Mouse (Mus musculus) activated CD4-positive, CD25-positive, alpha-beta regulatory T cell, adult 4 months (primary cell): Measurements from ENCODE around the gene Eif5a. TPM values are rescaled to one million over a fixed set of nuclear protein-coding genes. Genes with fewer than 3 reads are reported as not detected.
"Not testable (repeated sequence)": the region's sequence is repeated elsewhere in the genome, so short reads cannot be mapped to it uniquely, and the experiment has no call there.

Experiments used
- ATAC-seq: one replicate; pipeline ENCODE4 v1.8.0; 2017
- polyA plus RNA-seq, 2 experiments: library from polyadenylated mRNA; unstranded; fragments of 100-300 nt; shearing (Covaris generic); gene quantifications; one replicate each; pipeline ENCODE4 v1.2.1; 2017

The Eif5a gene
- polyA plus RNA-seq, 2 experiments from 2014 or later, result 1,092 to 1,351 TPM

DNA sequence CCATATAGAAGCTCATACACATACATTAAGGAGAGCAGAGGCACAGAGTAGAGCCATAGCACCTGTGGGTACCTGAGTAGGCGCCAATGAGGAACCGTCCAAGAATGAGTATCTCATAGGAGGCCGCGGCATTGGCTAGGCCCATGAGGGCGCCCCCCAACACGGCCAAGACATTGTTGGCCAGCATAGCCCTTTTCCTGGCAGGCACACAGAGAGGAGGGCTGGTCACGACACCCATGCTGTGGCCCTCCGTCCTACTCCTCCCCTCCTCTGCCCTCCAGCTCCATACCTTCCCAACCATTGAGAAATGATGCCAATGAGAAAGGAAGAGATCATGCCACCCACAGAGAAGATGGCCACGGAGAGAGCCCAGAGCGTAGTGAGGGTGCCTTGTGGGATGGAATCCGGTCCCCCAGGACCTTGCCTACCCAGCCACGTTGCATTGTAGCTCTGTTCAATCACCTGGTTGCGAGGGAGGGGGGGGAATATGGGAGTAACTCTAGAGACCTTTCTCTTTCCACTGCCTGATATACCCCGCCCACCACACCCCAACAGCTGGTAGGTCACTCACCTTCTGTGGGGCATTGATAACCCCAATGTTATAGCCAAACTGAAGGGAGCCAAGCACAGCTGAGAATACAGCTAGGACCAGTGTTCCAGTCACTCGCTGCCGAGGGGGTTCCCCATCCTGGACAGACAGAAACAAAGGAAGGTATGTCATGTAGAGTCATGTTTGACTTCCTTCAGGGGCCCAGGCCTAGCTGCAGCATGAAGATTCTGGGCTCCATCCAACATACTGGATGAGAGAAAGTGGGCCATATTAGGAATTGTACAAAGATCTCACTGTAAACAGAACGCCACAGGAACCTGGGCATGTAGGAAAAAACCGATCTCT, 24.5 kb upstream of the Eif5a start:
- no peak for ATAC-seq

DNA sequence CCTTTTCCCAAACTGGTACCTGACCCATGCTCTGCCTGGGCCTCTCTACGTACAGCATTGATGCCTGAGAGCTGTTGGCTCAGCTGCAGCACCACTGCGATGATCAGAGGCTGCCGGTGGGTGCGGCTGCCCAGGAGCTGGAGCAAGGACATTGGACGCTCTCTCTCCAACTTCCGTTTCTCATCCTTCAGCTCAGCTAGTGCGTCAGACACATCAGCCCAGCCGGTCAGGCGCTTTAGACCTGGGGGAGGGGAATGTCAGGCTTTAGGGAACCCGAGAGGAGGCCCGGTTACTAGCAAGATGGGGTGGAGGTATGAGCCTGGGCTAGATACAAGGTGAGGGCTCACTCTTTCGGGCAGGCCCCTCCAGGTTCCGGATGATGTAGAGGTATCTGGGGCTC, 23.5 kb upstream of the Eif5a start:
- ATAC-seq, result no peak

DNA sequence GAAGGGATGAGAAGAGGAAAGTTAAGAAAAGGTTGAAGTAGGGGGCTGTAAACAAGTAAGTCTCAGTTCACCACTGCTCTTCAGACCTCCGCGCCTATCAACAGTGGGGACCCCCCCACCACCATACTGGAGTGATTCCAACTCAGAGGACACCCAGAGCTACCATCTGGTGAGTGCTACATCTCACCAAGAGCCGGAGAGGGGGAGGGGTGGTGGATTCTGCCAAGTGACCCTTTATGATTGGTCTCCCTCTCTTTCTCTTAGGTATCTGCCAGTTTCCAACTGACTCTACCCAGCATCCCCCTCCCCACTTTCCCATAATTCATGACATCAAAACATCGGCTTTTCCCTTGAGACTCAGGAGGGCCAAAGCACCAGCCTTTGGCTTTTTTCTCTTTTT, 19.2 kb upstream of the Eif5a start:
- ATAC-seq, result no peak

DNA sequence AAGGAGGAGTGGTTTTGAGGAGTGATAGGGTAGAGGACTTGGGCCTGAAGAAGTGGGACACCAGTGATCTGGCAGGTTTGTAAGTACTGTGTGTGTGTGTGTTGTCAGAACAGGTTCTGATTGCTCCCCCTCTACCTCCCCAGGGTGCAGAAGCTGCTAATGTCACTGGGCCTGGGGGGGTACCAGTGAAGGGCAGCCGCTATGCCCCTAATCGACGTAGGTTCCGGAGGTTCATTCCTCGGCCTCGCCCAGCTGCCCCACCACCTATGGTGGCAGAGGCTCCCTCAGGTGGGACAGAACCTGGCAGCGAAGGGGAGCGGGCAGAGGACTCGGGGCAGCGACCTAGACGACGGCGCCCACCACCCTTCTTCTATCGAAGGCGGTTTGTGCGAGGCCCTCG, 18.0 kb upstream of the Eif5a start:
- no peak for ATAC-seq

DNA sequence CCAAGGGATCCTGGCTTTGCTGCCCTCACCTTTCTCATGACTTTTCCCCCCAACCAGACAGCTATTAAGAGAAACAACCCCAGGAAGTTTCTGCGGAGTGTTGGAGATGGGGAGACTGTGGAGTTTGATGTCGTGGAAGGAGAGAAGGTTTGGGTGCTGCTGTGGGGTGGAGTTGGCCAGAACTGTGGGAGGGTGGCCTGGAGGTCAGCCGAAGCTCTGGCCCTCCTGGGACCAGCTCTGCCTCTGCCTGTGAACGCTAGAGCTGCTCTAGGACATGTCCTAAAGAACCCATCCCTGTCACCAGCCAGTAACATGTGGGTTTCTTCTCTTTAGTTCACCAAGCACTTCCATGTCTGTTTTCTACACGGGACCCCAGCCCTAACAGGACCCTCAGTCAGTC, 17.4 kb upstream of the Eif5a start:
- no peak for ATAC-seq

DNA sequence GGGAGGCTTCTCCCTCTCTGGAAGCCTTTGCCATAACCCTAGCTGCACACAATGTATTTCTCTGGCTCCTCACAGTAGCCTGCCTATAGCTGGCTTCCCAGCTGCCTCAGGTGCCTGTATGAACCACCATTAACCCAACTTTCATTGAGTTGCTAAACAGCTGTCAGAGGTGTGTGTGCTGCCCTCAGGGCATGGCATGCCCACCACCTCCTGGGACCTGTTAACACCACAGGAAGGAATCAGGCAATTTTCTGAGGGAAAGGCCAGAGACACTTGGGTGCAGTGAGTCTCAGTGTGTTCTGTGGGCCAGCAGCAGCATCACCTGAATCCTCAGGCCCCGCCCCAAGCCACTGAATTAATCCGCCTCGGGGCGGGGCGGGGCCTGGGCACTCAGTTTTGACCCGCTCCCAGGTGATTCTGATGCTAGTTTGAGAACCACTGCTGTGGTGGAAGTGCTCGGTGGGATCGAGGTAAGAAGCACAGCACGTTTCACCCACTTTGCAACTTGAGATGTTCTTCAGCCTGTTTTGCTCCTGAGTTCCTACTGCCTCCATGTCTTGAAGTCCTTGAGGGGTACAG, 16.7 kb upstream of the Eif5a start:
- ATAC-seq, result no peak

DNA sequence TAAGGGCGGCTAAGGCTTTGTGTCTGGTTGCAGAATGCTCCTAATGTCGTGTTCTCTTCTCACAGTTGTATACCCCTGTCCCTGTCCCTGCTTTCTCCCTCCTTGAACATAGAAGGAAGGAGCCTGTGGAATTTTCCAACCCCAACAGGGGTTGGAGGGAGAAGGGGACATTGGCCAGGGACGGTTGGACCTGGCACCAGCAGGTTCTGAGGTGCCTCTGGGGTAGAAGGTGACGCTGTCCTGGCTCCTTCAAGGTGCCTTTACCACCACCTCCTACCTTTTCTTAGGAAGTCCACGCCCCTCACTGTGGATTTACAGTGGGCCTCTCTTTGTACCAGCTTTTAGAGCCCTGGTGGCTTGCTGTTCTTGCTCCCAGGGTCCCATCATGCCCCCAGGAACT, 16.1 kb upstream of the Eif5a start:
- no peak for ATAC-seq

DNA sequence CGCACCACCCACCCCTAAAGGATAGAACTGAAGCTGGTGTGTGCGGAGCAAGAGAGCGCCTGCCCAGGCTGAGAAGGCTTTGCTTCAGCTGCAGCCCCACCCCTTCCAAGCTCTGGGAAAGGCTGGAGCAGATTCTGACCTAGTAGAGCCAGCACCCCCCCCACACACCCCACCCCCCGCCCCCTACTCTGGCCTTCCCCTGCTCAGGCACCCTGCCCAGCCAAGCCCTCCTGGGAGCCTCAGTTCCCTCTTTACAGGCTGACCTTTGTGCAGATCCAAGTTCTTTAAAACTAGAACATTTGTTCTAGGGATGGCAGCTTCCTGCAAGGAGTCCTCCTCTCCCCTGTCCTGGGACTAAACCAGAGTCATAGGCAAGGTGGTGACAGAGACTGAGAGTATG, 15.6 kb upstream of the Eif5a start:
- ATAC-seq, result no peak

DNA sequence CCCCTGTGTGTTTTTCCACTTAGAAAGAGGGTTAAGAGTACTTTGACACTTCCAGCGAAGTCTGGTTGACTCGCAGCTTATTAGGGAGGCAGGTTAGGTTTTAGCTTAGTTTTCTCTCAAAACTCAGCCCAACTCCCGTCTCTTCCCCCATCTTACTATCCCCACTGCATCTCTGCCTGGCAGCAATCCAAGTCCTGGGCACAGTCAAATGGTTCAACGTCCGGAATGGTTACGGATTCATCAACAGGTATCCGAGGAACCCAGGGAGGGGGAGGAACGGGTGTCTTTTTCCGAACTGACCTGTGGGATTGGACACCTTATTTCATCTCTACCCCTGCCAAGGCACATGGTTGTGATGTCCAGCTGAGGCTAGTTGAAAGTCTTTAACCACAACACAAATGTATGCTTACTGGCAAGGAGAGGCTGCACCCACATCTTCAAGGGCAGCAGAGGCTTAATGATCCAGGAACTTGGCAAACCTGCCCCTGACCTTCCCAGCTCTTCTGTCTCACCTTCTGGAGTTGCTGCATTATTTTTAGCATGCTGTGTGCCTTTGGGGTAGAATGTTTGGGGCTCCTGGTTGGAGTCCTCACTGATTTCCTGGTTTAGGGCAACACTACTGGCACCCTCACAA, 15.1 kb upstream of the Eif5a start:
- no peak for ATAC-seq

DNA sequence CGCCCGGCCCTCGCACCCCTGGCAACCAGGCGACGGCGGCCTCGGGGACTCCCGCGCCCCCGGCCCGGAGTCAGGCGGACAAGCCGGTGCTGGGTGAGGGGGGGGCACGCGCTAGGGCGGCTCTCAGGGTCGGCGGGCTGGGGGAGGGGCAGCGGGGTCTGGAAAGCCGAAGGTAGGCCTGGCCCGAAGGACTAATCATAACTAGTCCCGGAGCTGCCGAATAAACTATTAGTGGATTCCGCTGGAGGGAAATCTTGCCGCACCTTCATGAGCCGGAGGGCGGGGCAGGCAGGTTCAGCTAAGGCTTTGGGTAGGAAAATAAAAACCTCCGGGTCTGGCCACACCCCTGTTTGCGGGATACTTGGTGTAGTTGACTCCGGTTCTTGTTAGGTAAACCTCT, 14.4 kb upstream of the Eif5a start:
- ATAC-seq, result no peak

DNA sequence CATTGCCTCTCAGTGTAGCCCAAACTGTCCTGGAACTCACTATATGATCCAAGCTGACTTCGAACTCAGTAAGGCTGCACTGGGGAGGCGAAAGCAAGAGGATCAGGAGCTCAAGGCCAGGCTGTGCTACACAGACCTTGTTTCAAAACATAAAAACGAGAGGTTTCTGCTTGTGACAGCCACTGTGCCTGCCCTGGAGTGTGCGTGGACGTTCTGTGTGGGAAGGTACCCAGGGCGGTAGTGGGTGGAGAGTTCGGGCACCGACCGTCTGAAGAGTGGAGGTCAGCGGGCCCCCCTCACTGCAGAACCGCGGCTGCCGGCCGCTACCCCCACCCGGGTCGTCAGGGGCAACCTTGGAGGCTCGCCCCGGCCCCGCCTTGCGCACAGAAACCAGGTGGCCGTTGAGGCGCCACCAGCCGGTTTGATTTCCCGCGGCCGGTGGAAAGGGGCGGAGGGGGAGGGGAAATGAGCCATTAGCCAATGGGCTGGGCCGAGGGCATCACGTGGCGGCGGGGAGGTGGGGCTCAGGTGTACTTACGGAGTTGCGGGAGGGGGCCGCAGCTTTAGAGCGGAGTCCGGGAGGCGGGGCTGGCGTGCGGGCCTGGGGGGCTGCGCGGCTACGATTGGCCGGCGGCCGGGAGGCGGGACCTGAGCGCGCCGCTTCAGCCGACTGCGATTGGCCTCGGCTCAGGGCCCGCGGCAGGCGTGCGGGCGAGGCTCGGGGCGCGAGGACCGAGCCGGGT, 13.6 kb upstream of the Eif5a start, which contains the start of gene Ybx2:
Ybx2 (plus strand) TSS at position 660 of the 743 bp plus-strand sequence.
- ATAC-seq, result peak; percentile 77

DNA sequence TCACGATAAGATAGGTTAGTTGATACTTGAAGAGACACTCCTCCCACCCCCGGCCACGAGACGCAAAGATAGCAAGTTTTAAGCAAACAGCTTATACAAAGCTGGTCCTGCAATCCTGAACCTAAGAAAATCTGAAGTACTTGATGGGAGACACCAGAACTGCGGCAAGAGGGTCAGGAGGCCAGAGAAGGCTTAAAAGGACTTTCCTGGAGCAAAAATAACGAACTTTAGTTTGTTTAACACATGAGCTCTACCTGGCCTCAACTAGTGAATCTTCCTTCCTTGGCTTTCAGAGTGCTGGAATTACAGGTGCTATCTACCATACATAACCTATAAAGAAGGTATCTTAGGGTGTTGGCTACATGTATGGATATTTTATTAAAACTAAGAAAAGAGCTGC, 12.9 kb upstream of the Eif5a start:
- no peak for ATAC-seq

DNA sequence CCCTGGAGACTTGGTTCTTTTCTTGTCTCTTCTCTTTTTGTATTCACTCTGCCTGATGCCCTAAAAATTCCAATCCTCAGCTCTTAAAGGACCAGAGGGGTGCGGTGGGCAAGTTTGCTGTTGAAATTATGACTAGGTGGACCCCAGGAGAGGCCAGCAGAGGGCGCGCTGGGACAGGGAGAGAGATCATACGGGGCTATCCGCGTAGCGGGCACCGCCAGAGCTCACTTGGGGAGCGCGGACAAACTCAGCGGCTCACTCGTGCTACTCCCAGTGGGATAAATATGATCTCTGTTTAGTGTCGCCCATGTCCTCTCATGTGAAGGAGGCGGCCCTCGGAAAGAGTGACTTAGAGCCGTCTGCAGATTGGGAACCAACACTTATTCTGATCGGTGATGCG, 12.4 kb upstream of the Eif5a start:
- ATAC-seq, result peak; percentile 47

DNA sequence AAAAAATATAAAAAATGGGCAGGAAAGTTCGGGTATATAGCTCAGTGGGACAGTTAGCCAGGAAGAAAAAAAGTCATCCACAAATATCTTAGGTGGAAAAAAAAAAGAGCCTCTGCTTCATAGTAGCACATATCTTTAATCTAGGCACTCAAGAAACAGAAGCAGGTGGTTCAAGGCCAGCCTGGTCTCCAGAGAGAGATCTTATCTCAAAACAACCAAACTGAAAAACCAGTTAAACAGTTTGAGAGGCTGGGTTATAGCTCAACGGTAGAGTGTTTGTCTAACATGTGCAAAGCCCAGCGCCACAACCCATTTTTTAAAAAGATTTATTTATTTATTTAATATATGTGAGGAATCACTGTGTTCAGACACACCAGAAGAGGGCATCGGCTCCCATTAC, 11.3 kb upstream of the Eif5a start:
- no peak for ATAC-seq

DNA sequence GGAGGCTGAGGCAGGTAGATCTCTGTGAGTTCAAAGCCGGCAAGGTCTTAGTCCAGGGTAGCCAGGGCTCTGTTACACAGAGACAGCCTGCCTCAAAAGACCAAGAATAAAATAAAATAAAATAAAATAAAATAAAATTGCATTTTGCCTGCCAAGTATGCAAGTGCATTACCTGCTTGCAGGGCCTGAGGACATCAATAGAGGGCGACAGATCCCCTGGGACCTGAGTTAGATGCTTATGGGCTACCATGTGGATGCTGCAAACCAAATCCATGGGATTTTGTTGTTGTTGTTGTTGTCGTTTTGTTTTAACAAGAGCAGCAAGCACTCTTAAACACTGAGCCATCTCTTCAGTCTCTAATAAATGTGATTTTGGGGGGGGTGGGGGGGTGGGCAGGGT, 10.5 kb upstream of the Eif5a start:
- ATAC-seq, result no peak

DNA sequence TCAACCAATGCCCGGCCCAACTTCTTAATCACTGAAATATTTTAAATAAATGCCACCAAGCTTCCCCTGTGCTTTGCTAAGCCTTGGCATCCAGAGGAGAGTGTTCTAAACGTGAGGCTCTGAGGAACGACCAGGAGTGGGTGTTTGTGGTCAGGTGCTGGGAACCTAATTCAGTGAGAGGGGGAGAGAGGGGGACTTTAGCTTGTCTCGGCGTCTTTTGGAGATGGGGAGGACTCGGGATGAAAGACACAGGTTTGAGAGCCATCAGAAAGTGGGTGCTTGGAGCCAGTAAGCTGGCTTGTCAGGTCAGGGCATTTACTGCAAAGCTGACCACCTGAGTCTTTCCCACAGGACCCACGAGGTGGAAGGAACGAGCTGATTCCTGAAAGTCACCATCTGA, 10.0 kb upstream of the Eif5a start:
- ATAC-seq, result no peak

DNA sequence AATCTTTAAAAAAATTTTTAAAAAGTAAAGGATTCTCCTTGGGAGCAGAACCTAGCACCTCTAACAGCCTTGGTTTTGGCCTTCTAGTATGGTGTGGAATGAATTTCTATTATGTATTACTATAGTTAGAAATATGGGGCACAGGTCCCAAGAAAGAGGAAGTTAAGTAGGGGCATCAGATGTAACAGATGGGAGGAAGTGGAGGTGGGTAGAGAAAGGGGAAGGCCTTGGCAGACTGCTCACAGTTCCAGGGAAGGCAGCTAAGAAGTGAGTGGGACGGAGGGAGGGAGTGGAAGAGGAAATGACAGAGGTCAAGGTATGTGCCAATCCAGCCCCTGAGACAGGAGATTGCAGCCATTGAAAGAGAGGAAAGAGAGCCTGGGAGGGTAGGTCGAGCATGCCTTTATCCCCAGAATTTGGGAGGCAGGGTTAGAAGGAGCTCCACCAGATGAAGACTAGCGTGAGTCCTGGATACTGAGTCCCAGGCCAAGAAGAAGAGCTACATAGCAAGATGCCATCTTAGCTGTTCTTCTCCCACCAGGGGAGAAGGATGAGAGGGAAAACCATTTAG, 9.3 kb upstream of the Eif5a start:
- no peak for ATAC-seq

DNA sequence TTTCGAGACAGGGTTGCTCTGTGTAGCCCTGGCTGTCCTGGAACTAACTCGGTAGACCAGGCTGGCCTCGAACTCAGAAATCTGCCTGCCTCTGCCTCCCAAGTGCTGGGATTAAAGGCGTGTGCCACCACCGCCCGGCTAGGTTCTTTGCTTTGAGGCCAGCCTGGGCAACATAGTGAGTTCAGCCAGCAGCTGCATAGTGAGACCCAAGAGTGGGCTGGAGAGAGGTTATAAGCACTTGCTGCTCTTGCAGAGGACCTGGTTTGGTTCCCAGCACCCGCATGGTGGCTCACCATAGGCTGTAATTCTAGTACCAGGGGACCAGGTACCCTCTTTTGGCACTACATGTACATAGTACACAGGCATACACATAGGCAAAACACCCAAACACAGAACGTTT, 8.4 kb upstream of the Eif5a start:
- ATAC-seq, result not testable (repeated sequence)

DNA sequence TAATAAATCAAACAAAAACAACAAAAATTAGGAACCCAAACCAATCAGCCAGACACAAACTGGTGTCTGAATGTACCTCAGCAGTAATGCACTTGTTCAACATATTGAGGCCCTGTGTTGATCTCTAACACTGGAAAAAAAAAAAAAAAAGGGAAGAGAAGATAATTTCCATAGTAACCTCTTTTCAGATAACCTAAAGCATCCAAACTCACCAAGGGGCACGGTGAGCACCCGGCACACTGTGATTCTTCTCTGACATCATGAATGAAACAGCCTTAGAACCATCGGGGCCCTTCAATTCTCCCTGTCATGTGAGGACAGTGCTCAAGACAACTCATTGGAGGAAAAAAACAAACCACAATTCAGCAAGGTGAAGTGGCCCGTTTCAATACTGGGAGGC, 8.0 kb upstream of the Eif5a start:
- no peak for ATAC-seq

DNA sequence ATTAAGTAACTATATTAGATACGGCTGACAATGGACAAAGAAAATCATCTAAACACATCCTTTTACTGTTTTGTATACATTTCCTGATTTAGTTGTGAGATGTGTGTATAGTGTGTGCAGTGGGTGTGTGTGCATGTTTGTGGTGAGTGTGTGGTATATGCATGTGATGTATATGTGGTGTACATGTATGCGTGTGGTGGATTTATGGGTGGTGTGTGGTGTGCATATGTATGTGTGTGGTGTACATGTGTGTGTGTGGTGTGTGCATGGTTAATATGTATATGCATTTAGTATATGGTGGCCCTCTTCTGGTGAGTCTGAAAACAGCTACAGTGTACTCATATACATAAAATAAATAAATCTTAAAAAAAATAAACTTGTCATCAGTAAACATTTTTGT, 5.7 kb upstream of the Eif5a start:
- ATAC-seq, result no peak

DNA sequence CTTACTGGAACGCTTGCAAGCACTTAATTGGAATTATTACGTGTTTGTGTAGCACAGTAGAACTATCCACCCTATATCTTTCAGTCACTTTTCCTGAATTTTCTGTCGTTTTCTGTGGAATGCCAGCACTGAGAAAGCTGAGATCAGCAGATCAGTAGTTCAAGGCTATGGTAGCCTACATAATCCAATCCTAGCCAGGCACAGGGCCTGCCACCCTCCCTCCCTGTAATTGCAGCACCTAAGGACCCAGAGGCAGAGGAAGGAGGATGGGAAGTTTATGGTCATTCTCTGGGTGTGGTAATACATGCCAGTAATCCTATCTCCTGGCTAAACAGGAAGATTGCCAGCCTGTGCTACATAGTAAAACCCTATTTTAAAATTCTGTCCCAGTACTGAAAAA, 1.0 kb upstream of the Eif5a start:
- ATAC-seq, result no peak

DNA sequence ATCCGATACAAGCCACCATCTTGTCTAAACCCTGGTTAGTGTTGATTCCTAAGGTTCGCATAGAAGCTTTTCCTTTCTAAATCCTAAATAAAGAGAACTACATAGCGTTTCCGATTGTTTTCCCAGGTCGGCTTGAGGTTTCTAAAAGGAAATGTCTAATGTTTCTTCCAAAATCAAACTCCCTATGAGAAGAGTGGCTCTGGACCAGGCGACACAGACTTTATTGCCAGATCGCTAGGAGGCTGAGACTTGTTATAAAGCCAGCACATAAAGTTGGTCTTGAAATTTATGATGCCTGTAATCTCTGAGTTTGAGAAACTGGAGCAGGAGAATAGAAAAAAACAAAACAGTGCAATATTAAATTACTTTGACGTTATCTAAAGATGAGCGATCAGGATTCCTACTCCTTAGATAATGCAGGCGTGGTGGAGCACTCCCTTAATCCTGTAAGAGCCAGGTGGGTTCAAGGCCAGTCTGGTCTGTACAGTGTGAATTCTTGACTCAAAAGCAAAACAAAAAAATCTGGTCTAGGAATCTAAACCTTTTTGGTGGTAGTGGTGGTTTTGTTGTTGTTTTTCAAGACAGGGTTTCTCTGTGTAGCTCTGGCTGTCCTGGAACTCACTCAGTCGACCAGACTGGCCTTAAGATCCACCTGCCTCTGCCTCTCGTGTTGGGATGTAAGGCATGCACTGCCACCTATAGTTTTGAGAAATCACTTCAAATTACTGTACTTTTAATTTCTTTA, 426 bp upstream of the Eif5a start:
- no peak for ATAC-seq
